Comparison of ENCODE assay signal across 8 mouse cellular contexts in the genomic region with DNA sequence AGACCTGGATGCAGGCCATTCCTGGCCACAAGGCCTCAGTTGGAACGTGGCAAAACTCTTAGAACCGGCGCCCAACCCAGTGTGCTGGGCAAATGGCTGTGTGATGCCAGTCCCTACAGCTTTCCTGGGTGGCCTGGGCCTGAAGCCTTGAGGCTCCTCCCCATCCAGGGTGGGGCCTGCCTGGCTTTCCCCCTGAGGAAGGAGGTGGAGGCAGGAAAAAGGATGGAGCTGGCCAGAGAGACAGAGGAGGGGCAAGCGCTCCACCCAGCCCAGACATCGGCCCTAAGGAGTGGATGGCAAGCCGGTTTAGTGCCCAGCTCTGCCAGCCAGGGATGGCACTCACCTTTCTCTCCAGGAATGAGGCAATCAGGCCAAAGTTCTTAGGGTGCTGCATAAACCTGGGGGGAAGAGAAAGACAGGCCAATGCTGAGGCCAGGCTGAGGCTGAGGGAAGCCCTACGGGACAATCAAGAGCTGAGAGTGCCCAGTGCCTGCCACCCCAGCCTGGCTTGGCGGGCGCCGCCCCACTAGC.
DNase-seq lines count a peak whose midpoint lies in the region; ATAC-seq and TF ChIP-seq lines count a peak whose summit lies in the region.

No protein-coding gene starts in this region.

- TF ChIP-seq POLR2A in cortical plate, adult 2 months (IDR thresholded peaks at IDR 0.05; ENCODE audit: extremely low read depth, insufficient read depth, low read length) = no peak

- H3K27me3 ChIP-seq in limb, embryonic 13.5 days = no peaks in the 10 kb centered on the region
- H3K27me3 ChIP-seq in limb, embryonic 10.5 days (ENCODE audit: low read depth, poor library complexity, severe bottlenecking) = no peaks in the 10 kb centered on the region
- no peaks in the 10 kb centered on the region for H3K27me3 ChIP-seq in heart, embryonic 16.5 days (ENCODE audit: control insufficient read depth, insufficient read depth, low read length)

- no peaks in the 10 kb centered on the region for H3K9me3 ChIP-seq in limb, embryonic 13.5 days
- H3K9me3 ChIP-seq in limb, embryonic 10.5 days (replicated peaks) = no peaks in the 10 kb centered on the region
- no peaks in the 10 kb centered on the region for H3K9me3 ChIP-seq in heart, embryonic 16.5 days (replicated peaks; ENCODE audit: control insufficient read depth, low read length)

- no peak overlapping the region for H3K9ac ChIP-seq in limb, embryonic 13.5 days
- peak overlapping the region; percentile 43 for H3K9ac ChIP-seq in heart, embryonic 16.5 days (ENCODE audit: low read length)

- peaks cover 9% of the 10 kb centered on the region for H3K4me1 ChIP-seq in limb, embryonic 13.5 days
- H3K4me1 ChIP-seq in limb, embryonic 10.5 days = peaks cover 12% of the 10 kb centered on the region
- no peaks in the 10 kb centered on the region for H3K4me1 ChIP-seq in cortical plate, adult 2 months (ENCODE audit: control insufficient read depth, insufficient read depth, low read length)
- peaks cover 28% of the 10 kb centered on the region for H3K4me1 ChIP-seq in heart, embryonic 16.5 days (ENCODE audit: control insufficient read depth, insufficient read depth, low read length)

- no peak overlapping the region for H3K4me2 ChIP-seq in limb, embryonic 13.5 days (replicated peaks)
- no peak overlapping the region for H3K4me2 ChIP-seq in heart, embryonic 16.5 days (ENCODE audit: low read depth, low read length)

- 97% methylated on average over 10 of the region's 10 CpGs for WGBS in limb, embryonic 13.5 days
- WGBS in limb, embryonic 10.5 days = 94% methylated on average over 10 of the region's 10 CpGs
- 70% methylated on average over 10 of the region's 10 CpGs for WGBS in heart, embryonic 16.5 days

- H3K27ac ChIP-seq in limb, embryonic 13.5 days = peak overlapping the region; percentile 28; the same call in 1 of the 2 replicates
- H3K27ac ChIP-seq in limb, embryonic 10.5 days = no peak overlapping the region
- peak overlapping the region; percentile 32 for H3K27ac ChIP-seq in cortical plate, adult 2 months (ENCODE audit: insufficient read depth, low read length)
- peak overlapping the region; percentile 75 for H3K27ac ChIP-seq in heart, embryonic 16.5 days (ENCODE audit: low read length)

- no peak for ATAC-seq in limb, embryonic 13.5 days (ENCODE audit: low FRiP score, low read depth)
- ATAC-seq in heart, embryonic 16.5 days (replicated peaks; ENCODE audit: extremely low read depth, insufficient read depth, low FRiP score) = no peak
- no peak for ATAC-seq in erythroblast, adult 5-6 weeks (replicated peaks; ENCODE audit: low FRiP score, poor library complexity, severe bottlenecking)

- peaks cover 100% of the 10 kb centered on the region for H3K36me3 ChIP-seq in limb, embryonic 13.5 days
- peaks cover 100% of the 10 kb centered on the region for H3K36me3 ChIP-seq in limb, embryonic 10.5 days
- peaks cover 33% of the 10 kb centered on the region for H3K36me3 ChIP-seq in heart, embryonic 16.5 days (ENCODE audit: control insufficient read depth, insufficient read depth)

- H3K4me3 ChIP-seq in limb, embryonic 13.5 days = no peak overlapping the region
- no peak overlapping the region for H3K4me3 ChIP-seq in limb, embryonic 10.5 days
- no peak overlapping the region for H3K4me3 ChIP-seq in cortical plate, adult 2 months (ENCODE audit: insufficient read depth, low read length)
- H3K4me3 ChIP-seq in heart, embryonic 16.5 days (ENCODE audit: low read length) = no peak overlapping the region

- no peak for TF ChIP-seq CTCF in cortical plate, adult 2 months (IDR thresholded peaks at IDR 0.05; ENCODE audit: extremely low read depth, insufficient read depth, low read length)

- no peak for DNase-seq in limb, embryonic 10.5 days (ENCODE audit: low spot score)
- DNase-seq in lung, postnatal 25 days (ENCODE audit: low spot score) = peak; percentile 70
- no peak for DNase-seq in thymus, adult 18-20 months
- DNase-seq in retina, postnatal 1 day = no peak
